Mouse (Mus musculus): ENCODE results near the gene Mas1. TPM values are rescaled to one million over a fixed set of nuclear protein-coding genes. Genes with fewer than 3 reads are reported as not detected.
A peak's percentile ranks its signal among the peaks of the same experiment; 100 is the strongest.

The Mas1 gene
- total RNA-seq, 2 experiments from 2014 or later: 0.19 TPM; not detected in 1

GRCm38 (mm10) chr17:12830351-12830750 lies 37.6 kb downstream of the Mas1 start:
- DNase-seq (ENCODE audit: low spot score): no peak

- DNase-seq (ENCODE audit: low spot score): no peak
Observed at GRCm38 (mm10) chr17:12815885-12816284, 52.1 kb downstream of the Mas1 start.

GRCm38 (mm10) chr17:12814502-12814901 lies 53.4 kb downstream of the Mas1 start:
- DNase-seq (ENCODE audit: low spot score): no peak

- DNase-seq (ENCODE audit: low spot score): no peak
Observed at GRCm38 (mm10) chr17:12810973-12811303, 57.0 kb downstream of the Mas1 start.

- peak; percentile 81 for DNase-seq (ENCODE audit: low spot score)
Observed at GRCm38 (mm10) chr17:12810103-12810972, 57.6 kb downstream of the Mas1 start.

GRCm38 (mm10) chr17:12808851-12809250 lies 59.1 kb downstream of the Mas1 start:
- no peak for DNase-seq (ENCODE audit: low spot score)

GRCm38 (mm10) chr17:12804584-12805445 lies 63.1 kb downstream of the Mas1 start:
- no peak for DNase-seq (ENCODE audit: low spot score)

- no peak for DNase-seq (ENCODE audit: low spot score)
Observed at GRCm38 (mm10) chr17:12801861-12802540, 65.9 kb downstream of the Mas1 start.

- DNase-seq (ENCODE audit: low spot score): no peak
Observed at GRCm38 (mm10) chr17:12799368-12800275, 68.3 kb downstream of the Mas1 start.

GRCm38 (mm10) chr17:12798571-12798970 lies 69.4 kb downstream of the Mas1 start:
- no peak for DNase-seq (ENCODE audit: low spot score)

GRCm38 (mm10) chr17:12797427-12798029 lies 70.4 kb downstream of the Mas1 start:
- no peak for DNase-seq (ENCODE audit: low spot score)

- no peak for DNase-seq (ENCODE audit: low spot score)
Observed at GRCm38 (mm10) chr17:12796633-12797032, 71.3 kb downstream of the Mas1 start.

GRCm38 (mm10) chr17:12793660-12794406 lies 74.1 kb downstream of the Mas1 start:
- DNase-seq (ENCODE audit: low spot score): peak; percentile 89

- peak; percentile 84 for DNase-seq (ENCODE audit: low spot score)
Observed at GRCm38 (mm10) chr17:12792422-12793206, 75.3 kb downstream of the Mas1 start.

- DNase-seq (ENCODE audit: low spot score): peak; percentile 81
Observed at GRCm38 (mm10) chr17:12791420-12791819, 76.5 kb downstream of the Mas1 start.

- DNase-seq (ENCODE audit: low spot score): no peak
Observed at GRCm38 (mm10) chr17:12791079-12791406, 76.9 kb downstream of the Mas1 start.
